Mouse (Mus musculus) ES-Bruce4 (cell line): ENCODE results near the gene Palb2.

Experiments used
- CTCF ChIP-seq: IDR thresholded peaks from one replicate; pipeline ENCODE4 v1.8.1; 2011; ENCODE audit warnings: low read depth, low read length
- EP300 ChIP-seq: IDR thresholded peaks from 2 replicates; pipeline ENCODE4 v1.6.1; 2011; ENCODE audit warnings: low read depth, low read length; ENCODE audit not compliant: insufficient read depth
- POLR2A ChIP-seq: IDR thresholded peaks from one replicate; pipeline ENCODE4 v1.8.1; 2011; ENCODE audit warnings: low read length; ENCODE audit not compliant: insufficient read depth

DNA sequence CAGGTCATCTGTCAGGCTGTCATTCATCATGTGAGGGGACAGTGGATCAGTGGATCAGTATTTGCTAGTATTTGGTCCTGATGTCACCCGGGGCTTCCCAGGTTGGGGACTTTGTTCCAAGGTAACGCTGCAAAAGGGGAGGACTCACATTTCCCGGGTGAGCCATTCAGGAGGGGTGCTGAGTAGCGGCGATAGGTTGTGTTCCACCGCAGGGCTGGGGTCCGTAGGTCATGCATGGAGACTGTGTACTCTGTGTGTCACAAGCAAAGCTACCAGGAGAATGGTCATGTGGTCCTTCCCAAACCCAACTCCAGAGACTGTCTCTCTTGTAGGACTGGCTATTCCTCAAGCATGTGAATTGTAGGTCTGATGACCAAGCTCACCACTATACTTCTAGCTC is 47.9 kb upstream of the Palb2 start:
- TF ChIP-seq CTCF (no peak), EP300 (no peak), POLR2A (no peak)
